16 mouse cellular contexts compared by ENCODE assay signal in genomic region chr3:126449515-126449914, GRCm38 (mm10).
"Had no signal": no experiment of that assay in that cellular context is flagged by ENCODE, and none has a peak within 500 bp of the region (broad histone marks: within the 10 kb centered on the region; RNA-seq: fewer than 3 reads in every experiment).

No protein-coding gene starts in this region.

- H3K9me3 ChIP-seq: lung, embryonic 15.5 days; midbrain, embryonic 13.5 days; midbrain, embryonic 15.5 days; neural tube, embryonic 12.5 days had no signal

- H3K36me3 ChIP-seq: lung, embryonic 15.5 days; midbrain, embryonic 13.5 days; midbrain, embryonic 15.5 days; neural tube, embryonic 12.5 days had no signal

- H3K4me1 ChIP-seq: lung, embryonic 15.5 days; megakaryocyte, embryonic 14.5 days; midbrain, embryonic 13.5 days; midbrain, embryonic 15.5 days; neural tube, embryonic 12.5 days had no signal

- H3K27ac ChIP-seq: lung, embryonic 15.5 days; macrophage; midbrain, embryonic 13.5 days; midbrain, embryonic 15.5 days; neural tube, embryonic 12.5 days had no signal

- H3K4me2 ChIP-seq: lung, embryonic 15.5 days; midbrain, embryonic 11.5 days; midbrain, embryonic 13.5 days; midbrain, embryonic 15.5 days; neural tube, embryonic 12.5 days had no signal

- H3K9ac ChIP-seq: lung, embryonic 15.5 days; midbrain, embryonic 13.5 days; midbrain, embryonic 15.5 days; neural tube, embryonic 12.5 days had no signal

- H3K27me3 ChIP-seq: lung, embryonic 15.5 days; megakaryocyte, embryonic 14.5 days; midbrain, embryonic 13.5 days; midbrain, embryonic 15.5 days; neural tube, embryonic 12.5 days had no signal

- DNase-seq: lung, adult 2 months; lung, postnatal 14 days; lung, postnatal 36 days; right cerebral cortex, postnatal 25 days; right cerebral cortex, postnatal 4 days; spleen, adult 18-20 months; thymus, adult 18-20 months; thymus, postnatal 14 days; thymus, postnatal 36 days had no signal

- H3K4me3 ChIP-seq: lung, embryonic 15.5 days; megakaryocyte, embryonic 14.5 days; midbrain, embryonic 13.5 days; midbrain, embryonic 15.5 days; neural tube, embryonic 12.5 days had no signal
